Mouse (Mus musculus): ENCODE results near the gene Osbpl10.

Osbpl10 gene

DNA sequence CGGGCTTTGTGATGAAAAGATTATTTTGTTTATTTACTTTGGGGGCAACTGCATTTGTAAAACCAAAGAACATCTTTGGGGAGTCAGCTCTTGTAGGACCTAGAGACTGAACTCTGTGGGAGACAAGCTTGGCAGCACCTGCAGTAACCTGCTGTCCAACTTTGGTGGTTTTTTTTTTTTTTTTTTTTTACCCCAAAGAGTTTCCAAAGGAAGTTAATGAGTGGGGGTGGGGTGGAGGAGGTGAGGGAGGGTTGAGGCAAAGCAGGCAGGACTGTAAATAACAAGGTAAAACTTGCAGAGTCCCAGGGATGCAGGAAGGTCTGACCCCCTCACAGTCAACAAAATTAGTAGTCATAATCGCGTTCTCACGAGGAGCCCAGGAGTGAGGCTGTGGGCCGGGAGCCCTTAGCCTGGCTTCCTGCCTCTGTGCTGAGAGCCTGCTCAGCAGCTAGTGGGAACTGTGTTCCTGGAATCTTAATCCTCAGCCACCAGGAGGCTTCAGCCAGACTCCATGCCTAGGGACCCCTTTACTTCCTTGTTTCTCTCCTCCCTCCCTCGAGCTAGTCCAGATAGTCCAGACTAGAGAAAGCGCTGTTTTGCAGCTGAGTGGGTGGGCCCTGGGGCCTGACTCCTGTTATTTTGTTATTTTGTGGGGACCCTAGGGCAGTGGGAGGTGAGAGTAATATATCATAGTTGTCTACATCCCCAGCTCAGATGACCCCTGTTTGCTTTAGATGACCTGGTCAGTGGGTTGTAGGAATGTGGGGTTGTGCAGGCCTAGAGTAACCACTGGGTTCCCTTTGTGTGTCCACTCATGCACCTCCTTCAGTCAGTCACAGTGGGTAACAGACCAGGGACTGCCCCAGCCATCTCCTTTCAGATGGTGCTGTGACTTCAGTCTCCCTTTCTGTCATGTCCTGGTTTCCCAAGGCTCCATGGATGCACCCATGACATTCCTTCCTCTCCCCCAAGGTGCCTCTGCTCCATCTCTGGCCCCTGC, 236.5 kb downstream of the Osbpl10 start:
- no peak for DNase-seq (ENCODE audit: extremely low read depth, insufficient read length, low spot score)

DNA sequence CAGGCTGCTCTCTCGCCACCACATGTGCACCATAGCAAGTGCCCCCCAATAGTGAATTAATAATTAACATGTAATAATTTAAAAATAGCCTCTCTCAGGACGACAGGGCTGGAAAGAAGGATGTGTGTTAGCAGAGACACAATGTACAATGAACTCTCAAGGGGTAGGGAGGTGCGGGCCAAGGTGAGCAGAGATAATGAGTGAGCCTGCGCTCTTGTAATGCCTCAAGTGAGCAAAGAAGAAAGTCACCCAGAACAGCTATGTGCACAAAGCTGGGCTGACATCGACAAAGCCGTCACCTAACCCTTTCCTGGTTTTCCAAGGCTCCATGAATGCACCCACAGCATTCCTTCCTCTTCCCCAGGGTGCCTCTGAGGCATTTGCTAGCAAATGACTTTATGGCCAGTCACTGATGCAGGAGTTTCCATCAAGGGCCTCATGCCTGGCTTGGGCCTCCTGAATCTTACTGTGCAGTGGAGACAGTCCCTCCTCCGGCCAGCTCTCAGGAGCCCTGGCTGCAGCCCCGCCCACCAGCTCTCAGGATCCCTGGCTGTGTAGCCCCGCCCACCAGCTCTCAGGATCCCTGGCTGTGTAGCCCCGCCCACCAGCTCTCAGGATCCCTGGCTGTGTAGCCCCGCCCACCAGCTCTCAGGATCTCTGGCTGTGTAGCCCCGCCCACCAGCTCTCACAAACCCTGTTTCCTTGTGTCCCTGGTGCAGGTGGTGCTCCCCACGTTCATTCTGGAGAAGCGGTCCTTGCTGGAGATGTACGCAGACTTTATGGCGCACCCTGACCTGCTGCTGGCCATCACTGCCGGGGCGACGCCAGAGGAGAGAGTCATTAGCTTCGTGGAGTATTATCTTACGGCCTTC, 237.7 kb downstream of the Osbpl10 start:
- no peak for DNase-seq (ENCODE audit: extremely low read depth, insufficient read length, low spot score)

DNA sequence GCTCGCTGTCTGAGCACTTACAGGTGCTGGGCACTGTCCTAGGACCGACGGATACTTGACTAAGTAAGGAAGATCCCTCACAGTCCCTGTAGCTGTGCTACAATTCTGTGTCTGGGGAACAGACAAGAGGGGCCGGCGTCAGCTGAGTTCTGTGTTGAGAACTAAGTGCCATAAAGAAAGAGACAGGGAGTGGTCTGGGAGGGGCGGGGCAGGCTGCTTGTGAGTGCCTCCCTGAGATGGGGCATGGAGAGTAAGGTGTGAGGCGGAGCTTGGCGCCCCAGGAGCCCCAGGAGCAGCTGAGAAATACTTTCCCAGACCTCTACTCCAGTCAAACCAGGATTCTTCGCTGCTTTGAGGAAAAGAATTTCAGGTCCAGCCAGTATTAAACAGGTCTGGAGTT, 239.6 kb downstream of the Osbpl10 start:
- DNase-seq (ENCODE audit: extremely low read depth, insufficient read length, low spot score): no peak

DNA sequence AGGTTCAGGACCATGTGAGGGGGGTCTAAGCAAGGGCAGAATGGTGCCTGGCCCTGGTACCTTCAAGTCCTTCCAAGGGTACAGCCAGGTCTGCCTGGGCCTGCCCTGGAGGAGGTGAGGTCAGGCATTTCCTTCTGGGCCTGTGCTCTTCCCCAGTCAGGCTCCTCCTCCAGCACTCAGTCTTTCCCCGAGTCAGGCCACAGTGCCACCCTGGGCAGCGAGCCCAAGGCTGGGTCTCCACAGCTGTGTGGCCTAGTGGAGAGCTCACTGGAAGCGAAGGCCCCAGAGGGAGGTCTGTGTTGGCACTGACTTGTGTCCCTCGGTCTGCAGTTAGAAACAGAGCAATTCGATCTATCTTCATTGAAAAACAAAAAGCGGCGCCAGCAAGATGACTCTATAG, 242.1 kb downstream of the Osbpl10 start:
- no peak for DNase-seq (ENCODE audit: extremely low read depth, insufficient read length, low spot score)

DNA sequence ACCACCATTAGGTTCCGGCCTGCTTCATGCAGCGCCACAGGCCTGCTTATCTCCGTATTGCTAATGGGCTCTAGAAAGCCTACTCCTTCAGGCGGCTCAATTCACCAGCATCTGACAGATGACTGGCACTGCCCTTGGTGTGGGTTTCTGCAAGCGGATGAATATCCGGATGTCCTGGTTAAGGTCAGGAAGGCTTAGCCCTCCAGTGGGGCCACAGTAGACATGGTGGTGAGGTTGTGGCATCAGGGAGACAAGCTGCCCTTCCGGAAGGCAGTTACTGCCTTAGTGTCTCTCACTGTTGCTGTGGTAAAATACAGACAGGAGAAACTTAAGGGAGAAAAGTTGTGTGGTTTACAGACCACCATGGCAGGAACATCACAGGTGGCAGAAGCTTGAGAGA, 242.9 kb downstream of the Osbpl10 start:
- no peak for DNase-seq (ENCODE audit: extremely low read depth, insufficient read length, low spot score)

DNA sequence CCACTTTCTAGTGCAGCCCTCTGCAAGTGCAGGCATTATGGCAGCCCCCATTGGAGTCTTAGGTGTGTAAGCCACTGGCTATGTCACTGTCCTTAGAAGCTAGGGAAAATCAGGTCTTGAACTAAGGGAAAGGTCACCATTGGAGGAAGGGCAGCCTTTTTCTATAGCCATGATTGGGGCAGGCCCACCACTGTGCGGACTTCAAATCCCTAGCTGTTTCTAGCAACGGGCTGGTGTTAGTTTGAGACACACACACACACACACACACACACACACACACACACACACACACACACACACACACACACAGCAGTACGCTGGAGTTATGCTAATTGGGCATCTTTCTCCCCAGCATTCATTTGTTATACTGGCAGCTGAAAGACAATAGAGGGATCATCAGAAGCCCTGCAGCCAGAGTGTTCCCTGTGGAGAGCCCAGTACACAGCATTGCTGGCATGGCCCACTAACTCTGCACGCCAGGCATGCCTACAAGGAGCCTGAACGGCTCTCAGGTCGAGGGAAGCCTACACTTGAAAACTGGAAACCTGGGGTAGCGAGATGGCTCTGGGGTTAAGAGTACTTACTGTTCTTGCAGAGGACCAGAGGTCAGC, 246.5 kb downstream of the Osbpl10 start:
- no peak for DNase-seq (ENCODE audit: extremely low read depth, insufficient read length, low spot score)

DNA sequence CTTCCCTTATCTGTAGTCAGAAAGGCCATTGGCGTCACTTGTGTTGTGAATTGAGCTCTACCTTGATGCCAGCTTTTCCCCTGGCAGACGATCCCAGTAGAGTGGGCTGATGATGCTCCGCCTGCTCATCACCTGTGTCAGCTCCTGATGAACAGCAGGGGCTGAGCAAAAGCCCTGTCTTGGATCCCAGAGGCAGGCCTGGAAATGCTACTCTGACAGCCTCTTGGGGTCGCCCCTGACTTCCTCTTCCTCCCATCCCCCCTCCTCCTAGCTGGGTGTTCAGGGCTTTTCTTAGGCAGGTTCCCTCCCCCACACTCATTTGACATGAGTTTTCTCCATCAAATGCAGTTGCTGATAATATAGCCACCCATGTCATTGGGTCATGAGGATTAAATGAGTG, 250.8 kb downstream of the Osbpl10 start:
- no peak for DNase-seq (ENCODE audit: extremely low read depth, insufficient read length, low spot score)

DNA sequence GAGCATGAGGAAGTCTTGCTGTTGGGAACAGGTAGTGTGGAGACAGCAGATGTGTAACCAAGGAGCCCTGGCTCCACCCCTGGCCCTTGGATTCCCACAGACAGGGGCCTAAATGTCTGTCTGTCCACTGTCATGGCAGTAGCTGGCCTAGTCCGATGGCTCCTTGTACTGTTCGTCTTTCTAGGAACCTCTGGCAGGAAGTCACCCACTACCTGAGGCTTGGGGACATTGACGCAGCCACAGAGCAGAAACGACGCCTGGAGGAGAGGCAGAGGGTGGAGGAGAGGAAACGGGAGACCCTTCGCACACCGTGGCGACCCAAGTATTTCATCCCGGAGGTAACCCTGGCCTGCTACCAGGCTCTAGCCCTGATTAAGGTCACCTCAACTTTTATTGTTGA, 251.3 kb downstream of the Osbpl10 start:
- DNase-seq (ENCODE audit: extremely low read depth, insufficient read length, low spot score): no peak

DNA sequence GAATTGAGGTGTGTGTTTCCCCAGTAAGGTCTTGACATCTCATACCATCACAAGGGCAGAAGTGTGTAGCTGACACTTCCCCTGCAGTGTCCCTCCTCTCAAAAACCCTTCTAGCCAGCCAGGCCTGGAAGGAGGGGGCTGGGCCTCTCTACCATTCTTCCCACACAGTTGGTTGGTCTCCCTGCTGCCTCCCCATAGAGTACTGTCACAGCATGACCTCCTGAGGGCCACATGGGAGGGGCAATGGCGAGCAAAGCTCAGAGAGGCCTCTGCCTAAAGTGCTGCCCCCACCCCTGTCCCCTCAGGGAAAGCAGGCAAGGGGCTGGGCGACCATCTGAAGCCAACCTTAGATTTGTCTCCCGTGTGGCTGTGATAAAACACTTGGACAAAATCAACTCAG, 251.8 kb downstream of the Osbpl10 start:
- no peak for DNase-seq (ENCODE audit: extremely low read depth, insufficient read length, low spot score)

DNA sequence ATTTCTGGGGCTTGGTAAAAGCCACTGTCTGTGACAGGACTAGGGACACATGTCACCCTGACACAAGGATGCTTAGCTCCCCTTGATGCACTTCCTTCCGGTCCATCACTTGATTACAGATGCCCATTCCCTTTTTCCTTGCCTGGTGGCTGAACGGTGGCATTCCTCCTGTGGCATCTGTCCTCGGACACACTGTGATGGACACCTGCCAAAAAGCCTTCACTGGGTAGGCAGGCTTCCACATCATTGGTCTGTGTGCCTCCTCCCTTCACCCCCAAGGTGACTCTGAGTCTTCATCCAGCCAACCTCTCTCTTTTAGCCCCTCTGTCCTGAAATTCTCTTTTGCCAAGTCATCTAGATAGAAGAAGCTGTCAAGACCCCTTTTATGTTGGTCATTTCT, 253.1 kb downstream of the Osbpl10 start:
- DNase-seq (ENCODE audit: extremely low read depth, insufficient read length, low spot score): no peak

DNA sequence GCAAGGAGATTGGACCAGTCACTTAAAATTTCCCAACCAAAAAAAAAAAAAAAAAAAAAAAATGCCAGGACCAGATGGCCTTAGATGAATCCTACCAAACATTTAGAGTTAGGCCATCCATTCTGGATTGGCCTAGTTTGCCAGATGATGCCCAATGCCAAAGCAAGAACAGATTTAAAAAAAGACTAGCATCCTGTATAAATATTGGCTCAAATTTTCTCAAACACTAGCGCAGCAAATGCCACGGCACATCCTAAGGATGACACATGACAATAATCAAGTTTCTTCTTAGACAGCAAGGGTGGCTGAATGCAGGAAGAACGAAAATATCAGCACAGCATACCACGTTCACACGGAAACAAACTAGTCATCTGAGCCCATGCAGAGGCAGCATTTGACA, 255.4 kb downstream of the Osbpl10 start:
- no peak for DNase-seq (ENCODE audit: extremely low read depth, insufficient read length, low spot score)

DNA sequence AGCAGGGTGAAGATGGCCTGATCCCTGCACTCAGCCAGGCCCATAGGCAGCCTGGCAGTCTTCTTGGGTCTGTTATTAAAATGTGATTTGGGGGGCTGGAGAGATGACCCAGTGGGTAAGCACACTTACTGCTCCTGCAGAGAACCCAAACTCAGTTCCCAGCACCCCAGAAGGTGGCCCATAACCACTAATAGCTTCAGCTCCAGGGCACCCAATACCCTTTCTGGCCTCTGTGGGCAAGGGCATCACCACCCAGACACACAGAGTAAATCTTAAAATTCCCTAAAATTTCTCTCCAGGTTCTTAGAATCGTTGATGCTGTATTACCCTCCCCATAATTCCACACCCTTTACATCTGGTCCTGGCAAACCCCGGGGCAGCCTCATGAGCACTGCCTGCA, 256.2 kb downstream of the Osbpl10 start:
- no peak for DNase-seq (ENCODE audit: extremely low read depth, insufficient read length, low spot score)

DNA sequence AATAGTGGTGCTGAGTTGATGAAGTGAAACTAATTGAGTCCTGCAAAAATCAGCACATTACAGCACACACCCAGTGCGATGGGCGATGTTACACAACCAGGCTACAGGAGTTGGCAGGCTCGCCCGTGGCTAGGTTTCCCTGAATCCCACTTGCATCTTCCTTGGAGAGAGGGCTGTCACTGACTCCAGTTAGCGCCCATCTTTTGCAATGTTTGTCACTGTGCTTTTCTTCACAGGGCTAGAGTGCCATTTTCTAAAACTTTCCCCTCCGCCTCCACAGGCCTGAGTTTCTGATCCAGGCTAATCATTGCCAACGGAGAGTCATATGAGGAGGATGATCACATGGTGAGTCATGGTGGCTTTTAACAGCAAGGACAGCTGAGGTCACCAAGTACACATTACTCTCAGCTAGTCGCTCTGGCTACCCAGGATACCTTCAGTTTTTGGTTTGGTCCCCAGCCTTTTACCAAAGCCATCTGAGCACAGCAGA, 258.0 kb downstream of the Osbpl10 start:
- peak; percentile 63 for DNase-seq (ENCODE audit: extremely low read depth, insufficient read length, low spot score)

DNA sequence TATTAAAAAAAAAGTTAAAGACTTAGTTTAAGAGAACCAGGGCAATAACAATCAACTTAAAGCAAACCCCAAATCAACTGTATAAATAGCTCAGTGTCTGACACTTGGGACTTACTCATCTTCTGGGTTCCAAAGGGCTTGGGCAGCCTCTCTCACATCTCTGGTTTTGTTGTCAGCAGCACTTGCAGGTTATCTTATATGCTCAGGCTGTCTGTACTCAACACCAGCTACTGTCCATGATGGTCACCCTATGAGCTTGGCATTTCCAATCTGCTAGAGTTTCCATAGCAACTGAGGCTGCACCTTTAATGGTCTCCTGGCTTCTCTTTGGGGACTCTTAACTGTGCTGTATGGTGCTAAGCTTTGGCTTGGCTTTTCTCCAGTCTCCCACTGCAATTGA, 259.6 kb downstream of the Osbpl10 start:
- no peak for DNase-seq (ENCODE audit: extremely low read depth, insufficient read length, low spot score)

DNA sequence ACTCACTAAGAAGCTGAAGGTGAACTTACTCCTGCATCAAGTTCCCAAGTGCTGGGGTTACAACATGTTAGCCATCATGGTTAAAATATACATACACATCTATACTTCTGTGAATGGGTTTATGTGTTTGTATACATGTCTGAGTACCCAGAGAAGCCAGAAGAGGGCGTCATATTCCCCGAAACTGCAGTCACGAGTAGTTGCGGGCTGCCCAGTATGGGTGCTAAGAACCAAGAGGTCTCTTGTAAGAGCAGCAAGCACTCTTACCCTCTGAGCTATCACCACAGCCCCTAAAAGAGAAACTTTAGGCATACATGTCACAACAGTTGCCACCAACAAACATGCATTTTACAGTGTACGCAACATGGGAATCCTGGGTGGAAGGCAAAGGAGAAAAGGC, 261.5 kb downstream of the Osbpl10 start:
- DNase-seq (ENCODE audit: extremely low read depth, insufficient read length, low spot score): no peak

DNA sequence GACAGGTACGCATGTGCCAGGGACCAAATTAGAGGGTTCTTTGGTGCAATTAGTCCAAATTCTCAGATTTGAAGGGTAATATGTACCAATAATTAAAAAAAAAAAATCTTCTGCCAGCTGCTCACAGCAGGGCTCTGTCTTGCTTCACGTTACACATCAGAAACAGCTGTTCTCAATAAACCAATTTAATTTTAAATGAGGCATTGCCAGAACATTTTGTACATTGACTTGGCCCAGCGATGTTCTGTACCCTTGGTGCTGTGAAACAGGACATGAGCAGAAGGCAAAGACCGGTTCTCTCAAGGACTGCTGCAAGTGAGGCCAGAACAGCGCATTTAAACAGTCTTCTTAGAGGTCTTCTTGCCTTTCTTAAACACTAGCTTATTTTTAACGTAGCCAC, 265.3 kb downstream of the Osbpl10 start:
- DNase-seq (ENCODE audit: extremely low read depth, insufficient read length, low spot score): no peak

DNA sequence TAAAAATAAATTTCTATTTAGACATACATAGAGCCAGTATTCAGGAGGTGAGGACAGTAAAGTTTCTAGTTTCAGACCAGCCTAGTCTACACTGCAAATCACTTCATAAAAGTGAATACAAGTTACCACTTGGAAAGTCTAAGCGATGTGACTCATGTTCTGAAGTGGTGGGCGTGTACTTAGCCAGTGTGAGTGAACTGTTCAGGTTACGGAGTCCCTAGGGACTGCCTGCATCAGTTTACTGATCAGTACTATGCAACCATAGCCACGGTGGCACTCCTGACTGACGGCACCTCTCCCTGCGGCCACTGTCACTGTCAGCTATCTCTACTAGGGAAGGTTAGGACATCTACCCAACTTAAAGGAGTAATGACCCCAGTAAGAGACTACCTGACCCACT, 266.7 kb downstream of the Osbpl10 start:
- DNase-seq (ENCODE audit: extremely low read depth, insufficient read length, low spot score): peak; percentile 64

DNA sequence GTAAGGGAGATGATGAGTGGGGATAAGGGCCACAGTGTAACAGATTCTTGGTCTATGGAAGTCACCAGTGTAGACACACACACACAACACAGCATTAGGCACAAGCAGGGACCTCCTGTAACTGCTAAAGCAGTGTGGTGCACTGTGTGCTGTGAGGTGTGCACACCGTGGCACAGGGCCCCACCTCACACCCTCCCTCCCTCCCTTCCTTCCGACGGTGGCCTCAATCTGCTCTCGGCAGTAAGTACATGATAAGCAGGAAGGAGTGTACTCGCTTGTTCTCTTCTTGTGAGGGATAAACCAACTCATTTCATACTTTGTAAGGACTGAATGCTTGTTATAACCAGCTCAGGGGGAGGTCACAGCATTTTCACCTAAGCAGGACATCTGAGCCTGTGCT, 270.8 kb downstream of the Osbpl10 start:
- DNase-seq (ENCODE audit: extremely low read depth, insufficient read length, low spot score): no peak

DNA sequence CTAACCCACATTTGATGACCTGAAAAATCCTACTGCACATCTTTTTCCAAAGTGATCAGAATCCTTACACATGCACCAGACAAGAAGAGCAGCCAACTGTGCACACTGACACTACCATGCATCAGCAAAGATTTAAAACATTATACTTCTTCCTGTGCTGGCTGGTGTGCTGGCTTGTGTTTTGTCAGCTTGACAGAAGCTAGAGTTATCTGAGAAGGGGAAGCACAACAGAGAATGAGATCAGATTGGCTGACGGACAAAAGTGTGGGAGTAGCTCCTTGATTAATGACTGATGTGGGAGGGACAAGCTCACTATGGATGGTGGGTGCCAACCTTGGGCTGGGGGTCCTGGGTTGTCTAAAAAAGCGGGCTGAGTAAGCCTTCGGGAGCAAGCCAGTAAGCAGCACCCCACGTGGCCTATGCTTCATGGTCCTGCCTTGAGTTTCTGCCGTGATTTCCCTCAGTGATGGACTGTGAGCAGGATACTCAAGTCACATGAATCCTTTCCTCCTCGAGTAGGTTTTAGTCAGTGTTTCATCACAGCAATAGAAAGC, 279.4 kb downstream of the Osbpl10 start:
- no peak for DNase-seq (ENCODE audit: extremely low read depth, insufficient read length, low spot score)

DNA sequence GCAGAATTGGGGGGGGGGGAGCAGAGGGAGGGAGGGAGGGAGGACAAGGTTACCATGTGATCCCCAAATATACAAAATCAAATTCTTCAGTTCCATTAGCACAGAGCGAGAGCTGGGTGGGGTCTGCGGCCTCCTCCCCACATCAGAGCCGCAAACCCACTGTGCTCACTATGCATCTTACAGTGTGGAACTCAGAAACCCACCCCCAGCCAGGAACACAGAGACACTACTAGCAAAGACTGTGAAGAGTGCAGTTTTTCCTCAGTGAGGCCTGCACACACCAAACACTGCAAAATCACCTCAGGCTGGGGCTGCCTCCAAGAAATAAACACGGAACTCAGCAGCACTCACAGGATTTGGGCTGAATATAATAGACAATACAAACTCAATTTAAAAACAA, 281.5 kb downstream of the Osbpl10 start:
- DNase-seq (ENCODE audit: extremely low read depth, insufficient read length, low spot score): no peak

DNA sequence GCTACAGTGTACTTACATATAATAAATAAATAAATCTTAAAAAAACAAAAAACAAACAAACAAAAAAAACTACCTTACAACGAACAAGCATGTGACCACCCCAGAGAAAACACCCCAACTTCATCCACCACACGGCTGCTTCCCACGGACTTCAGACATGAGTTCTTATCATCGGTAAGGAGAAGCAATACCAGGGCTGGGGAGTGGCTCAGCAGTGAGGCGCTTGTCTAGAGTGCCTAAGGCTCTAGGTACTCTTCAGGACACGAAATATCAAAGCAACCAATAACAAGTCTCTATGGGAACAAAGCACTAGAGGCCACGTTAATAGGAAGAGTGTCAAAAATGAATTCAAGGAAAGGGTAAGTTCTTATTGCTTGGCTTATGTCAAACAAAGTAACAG, 282.1 kb downstream of the Osbpl10 start:
- DNase-seq (ENCODE audit: extremely low read depth, insufficient read length, low spot score): no peak
